Mouse (Mus musculus) lung, adult 2 months (tissue): ENCODE data around the gene Fam19a2.

Source experiments
- CTCF ChIP-seq: fragments of 200-500 bp; IDR thresholded peaks from 2 replicates; pipeline ENCODE4 v1.5.1; 2011; ENCODE audit warnings: mild to moderate bottlenecking, low read length, control low read depth; ENCODE audit not compliant: insufficient read depth
- POLR2A ChIP-seq: fragments of 200-500 bp; IDR thresholded peaks from 2 replicates; pipeline ENCODE4 v1.6.1; 2011; ENCODE audit warnings: low read depth, mild to moderate bottlenecking, control low read depth, low read length, borderline replicate concordance; ENCODE audit errors: extremely low read depth

DNA sequence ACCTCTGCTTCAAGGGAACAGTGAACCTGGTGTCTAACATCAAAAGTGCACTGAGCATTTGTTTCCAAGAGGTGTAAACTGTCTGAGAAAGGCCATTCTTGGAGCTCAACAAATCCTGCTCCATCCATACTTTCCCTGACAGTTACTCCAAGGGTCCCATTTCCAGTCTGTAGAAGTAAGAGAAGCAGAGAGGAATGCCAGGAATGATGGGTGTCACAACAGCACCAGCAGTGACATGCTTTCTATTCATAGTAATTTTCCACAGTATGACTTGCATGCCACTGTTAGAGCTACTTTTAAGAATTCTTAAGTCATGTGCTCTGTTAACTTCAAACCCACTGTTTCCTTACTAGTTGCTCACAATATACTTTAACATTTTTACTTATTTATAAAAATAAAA, 331.2 kb downstream of the Fam19a2 start:
- TF ChIP-seq CTCF (no peak), POLR2A (no peak)
